Mouse (Mus musculus) monocyte, adult 59 days (primary cell): Measurements from ENCODE around the gene Vps13a. TPM values are rescaled to one million over a fixed set of nuclear protein-coding genes. Genes with fewer than 3 reads are reported as not detected.

Experiments used
- total RNA-seq, 2 experiments: library from RNA; stranded (reverse); gene quantifications; one replicate each; pipeline ENCODE4 v1.2.4; 2023

The Vps13a gene
- total RNA-seq, result 10 to 100 TPM; 27.0 to 31.8 TPM

GRCm38 (mm10) chr19:16780790-16781384, at the start of gene Vps13a:
Vps13a (minus strand) TSS chr19:16780933.

Other genes with a start within 250 kb of the Vps13a start
- not detected for gene Foxb2, start 92.9 kb upstream of the Vps13a start, total RNA-seq
- gene Prune2, start 175.2 kb upstream of the Vps13a start, total RNA-seq, result 1 to 10 TPM in 1 of 2 experiments, under 1 TPM in 1; 0.97 to 1.1 TPM